Mouse (Mus musculus) erythroblast, embryonic 14.5 days (primary cell): Measurements from ENCODE around the gene Macc1.

ENCODE experiments used
- GATA1 ChIP-seq: IDR thresholded peaks from 2 replicates; pipeline ENCODE4 v1.6.1; 2012; ENCODE audit warnings: low read length, inconsistent platforms, mixed read lengths
- TAL1 ChIP-seq: IDR thresholded peaks from 3 replicates; pipeline ENCODE4 v1.6.1; 2012; ENCODE audit warnings: low read length, inconsistent platforms, mixed read lengths

DNA sequence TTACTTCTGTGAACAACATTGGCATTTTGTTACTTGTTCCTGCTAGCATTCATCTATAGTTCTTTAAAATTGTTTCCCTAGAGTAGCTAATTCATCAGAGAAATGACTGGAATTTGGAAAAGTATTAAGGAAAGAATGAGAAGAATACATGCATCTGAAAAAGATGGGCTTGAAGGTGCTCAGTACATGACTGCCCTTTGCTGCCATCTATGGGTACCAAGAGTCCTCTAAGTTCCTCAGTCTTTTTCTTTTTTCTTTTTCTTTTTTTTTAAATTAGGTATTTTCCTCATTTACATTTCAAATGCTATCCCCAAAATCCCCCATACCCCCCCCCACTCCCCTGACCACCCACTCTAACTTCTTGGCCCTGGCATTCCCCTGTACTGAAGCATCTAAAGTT is 11.3 kb downstream of the Macc1 start:
- no peak for TF ChIP-seq TAL1
- TF ChIP-seq GATA1: no peak
